Mouse (Mus musculus) liver, embryonic 13.5 days (tissue): ENCODE results near the gene Ptgir. TPM values are rescaled to one million over a fixed set of nuclear protein-coding genes. Genes with fewer than 3 reads are reported as not detected.
A peak's percentile ranks its signal among the peaks of the same experiment; 100 is the strongest.

Source experiments
- ATAC-seq: fragments of 200-750 bp; cut with Nextera tagmentation; 2 replicates; pipeline ENCODE4 v1.8.0; 2017; ENCODE audit warnings: low read depth, mild to moderate bottlenecking, moderate number of reproducible peaks, moderate library complexity
- DNase-seq: peaks from one replicate; pipeline ENCODE4 v3.0.0; 2022
- H3K27ac ChIP-seq: fragments of 300-500 bp; sonication (generic); 2 replicates; pipeline ENCODE4 v1.5.1; 2015; ENCODE audit warnings: moderate library complexity, mild to moderate bottlenecking, inconsistent platforms
- H3K27me3 ChIP-seq: fragments of 300-500 bp; sonication (generic); 2 replicates; pipeline ENCODE4 v1.6.1; 2015; ENCODE audit warnings: mild to moderate bottlenecking, inconsistent platforms
- H3K36me3 ChIP-seq: fragments of 300-500 bp; sonication (generic); 2 replicates; pipeline ENCODE4 v1.6.1; 2015; ENCODE audit warnings: mild to moderate bottlenecking, inconsistent platforms
- H3K4me1 ChIP-seq: fragments of 300-500 bp; sonication (generic); replicated peaks from 2 replicates; pipeline ENCODE4 v1.6.1; 2015; ENCODE audit warnings: inconsistent platforms
- H3K4me2 ChIP-seq: fragments of 300-500 bp; sonication (generic); 2 replicates; pipeline ENCODE4 v1.6.1; 2015; ENCODE audit warnings: inconsistent platforms, mild to moderate bottlenecking, moderate library complexity
- H3K4me3 ChIP-seq: fragments of 300-500 bp; sonication (generic); replicated peaks from 2 replicates; pipeline ENCODE4 v1.5.1; 2015; ENCODE audit warnings: mild to moderate bottlenecking, inconsistent platforms
- H3K9ac ChIP-seq: fragments of 300-500 bp; sonication (generic); 2 replicates; pipeline ENCODE4 v1.6.1; 2015; ENCODE audit warnings: mild to moderate bottlenecking, inconsistent platforms
- H3K9me3 ChIP-seq: fragments of 300-500 bp; sonication (generic); replicated peaks from 2 replicates; pipeline ENCODE4 v1.6.1; 2016; ENCODE audit warnings: inconsistent platforms
- WGBS: fragments of 180-500 bp; shearing (Covaris S2); methylation state at CpG from one replicate; pipeline ENCODE4 v1.1.7; 2015; ENCODE audit not compliant: insufficient replicate concordance; 5-methylcytosine and 5-hydroxymethylcytosine counted together
- polyA plus RNA-seq: library from polyadenylated mRNA; unstranded; fragments of >200 nt; fragmentation: Nextera tagmentation; extraction: Ambion mirVana; gene quantifications from 2 replicates; pipeline ENCODE4 v1.2.1, GENCODE M21; 2015

The Ptgir gene
- polyA plus RNA-seq, 1 experiment from 2014 or later = 1.0 TPM

GRCm38 (mm10) chr7:16890944-16891343 is 15.3 kb upstream of the Ptgir start:
- Histone ChIP-seq H3K4me3 (no peak overlapping the region), H3K9me3 (peaks cover 6% of the 10 kb centered on the region), H3K36me3 (peaks cover 2% of the 10 kb centered on the region; the same call in 1 of the 2 replicates), H3K4me1 (peaks cover 27% of the 10 kb centered on the region), H3K27ac (no peak overlapping the region), H3K4me2 (peak overlapping the region; percentile 66), H3K9ac (no peak overlapping the region), H3K27me3 (peaks cover 92% of the 10 kb centered on the region)
- ATAC-seq = no peak
- DNase-seq = no peak
- 6% methylated on average over 23 of the region's 23 CpGs for WGBS

- peak; percentile 71 for DNase-seq
- Histone ChIP-seq H3K9ac (no peak within 1 kb of the TSS), H3K36me3 (no peaks in the 10 kb centered on the region), H3K9me3 (no peaks in the 10 kb centered on the region), H3K4me2 (peak within 1 kb of the TSS; percentile 66), H3K4me3 (peak within 1 kb of the TSS; percentile 38), H3K27ac (no peak within 1 kb of the TSS), H3K27me3 (peaks cover 84% of the 10 kb centered on the region), H3K4me1 (peaks cover 27% of the 10 kb centered on the region)
- ATAC-seq = peak; percentile 85
- under 1% methylated on average over 30 of the region's 30 CpGs for WGBS
Observed at GRCm38 (mm10) chr7:16891641-16892351, 14.5 kb upstream of the Ptgir start, which contains the start of gene Gng8. Gng8 (plus strand) TSS chr7:16891786.

- no peaks in the 10 kb centered on the region for H3K9me3 ChIP-seq
- 36% methylated on average over 9 of the region's 9 CpGs for WGBS
- H3K27me3 ChIP-seq = peaks cover 78% of the 10 kb centered on the region
- no peak overlapping the region for H3K9ac ChIP-seq
- no peak overlapping the region for H3K4me3 ChIP-seq
- ATAC-seq (no peak), DNase-seq (no peak)
- peaks cover 27% of the 10 kb centered on the region for H3K4me1 ChIP-seq
- no peak overlapping the region for H3K27ac ChIP-seq
- H3K4me2 ChIP-seq = peak overlapping the region; percentile 66
- H3K36me3 ChIP-seq = no peaks in the 10 kb centered on the region
Observed at GRCm38 (mm10) chr7:16892352-16892730, 13.9 kb upstream of the Ptgir start.

- no peak overlapping the region for H3K27ac ChIP-seq
- peaks cover 27% of the 10 kb centered on the region for H3K4me1 ChIP-seq
- DNase-seq (no peak), ATAC-seq (no peak)
- 9% methylated on average over 4 of the region's 6 CpGs for WGBS
- H3K4me2 ChIP-seq = no peak overlapping the region
- H3K9me3 ChIP-seq = no peaks in the 10 kb centered on the region
- H3K9ac ChIP-seq = no peak overlapping the region
- H3K4me3 ChIP-seq = no peak overlapping the region
- H3K27me3 ChIP-seq = peaks cover 66% of the 10 kb centered on the region
- H3K36me3 ChIP-seq = no peaks in the 10 kb centered on the region
Observed at GRCm38 (mm10) chr7:16893612-16894011, 12.7 kb upstream of the Ptgir start.

- 6% methylated on average over 4 of the region's 4 CpGs for WGBS
- H3K4me2 ChIP-seq = no peak overlapping the region
- peaks cover 62% of the 10 kb centered on the region for H3K27me3 ChIP-seq
Observed at GRCm38 (mm10) chr7:16894279-16894678, 12.0 kb upstream of the Ptgir start.

GRCm38 (mm10) chr7:16895000-16895399 is 11.3 kb upstream of the Ptgir start:
- no peak for DNase-seq
- Histone ChIP-seq H3K27me3 (peaks cover 62% of the 10 kb centered on the region), H3K27ac (no peak overlapping the region), H3K4me3 (0 out of 2 replicates have a peak overlapping the region, but pooled peaks have one; percentile 4), H3K4me2 (peak overlapping the region; percentile 45), H3K4me1 (peaks cover 27% of the 10 kb centered on the region), H3K36me3 (no peaks in the 10 kb centered on the region), H3K9me3 (no peaks in the 10 kb centered on the region), H3K9ac (no peak overlapping the region)
- ATAC-seq = 0 out of 2 replicates have a peak, but pooled peaks have one; percentile 4
- 2% methylated on average over 24 of the region's 24 CpGs for WGBS

More at GRCm38 (mm10) chr7:16894279-16894678, 12.0 kb upstream of the Ptgir start:
- H3K4me1 ChIP-seq = peaks cover 27% of the 10 kb centered on the region
- H3K4me3 ChIP-seq = no peak overlapping the region
- no peak overlapping the region for H3K9ac ChIP-seq
- H3K27ac ChIP-seq = no peak overlapping the region
- no peaks in the 10 kb centered on the region for H3K9me3 ChIP-seq
- H3K36me3 ChIP-seq = no peaks in the 10 kb centered on the region
- DNase-seq (no peak), ATAC-seq (no peak)

GRCm38 (mm10) chr7:16895511-16895910 is 10.8 kb upstream of the Ptgir start:
- H3K4me3 ChIP-seq = no peak overlapping the region
- H3K36me3 ChIP-seq = no peaks in the 10 kb centered on the region
- H3K4me2 ChIP-seq = peak overlapping the region; percentile 45
- H3K9me3 ChIP-seq = no peaks in the 10 kb centered on the region
- DNase-seq (no peak), ATAC-seq (no peak)
- 30% methylated on average over 10 of the region's 10 CpGs for WGBS
- no peak overlapping the region for H3K27ac ChIP-seq
- peaks cover 59% of the 10 kb centered on the region for H3K27me3 ChIP-seq
- peaks cover 29% of the 10 kb centered on the region for H3K4me1 ChIP-seq
- H3K9ac ChIP-seq = no peak overlapping the region

- no peak overlapping the region for H3K4me3 ChIP-seq
- no peaks in the 10 kb centered on the region for H3K36me3 ChIP-seq
- H3K27me3 ChIP-seq = peaks cover 16% of the 10 kb centered on the region
- H3K27ac ChIP-seq = no peak overlapping the region
- H3K4me1 ChIP-seq = peaks cover 30% of the 10 kb centered on the region
- 56% methylated on average over 5 of the region's 5 CpGs for WGBS
- H3K9ac ChIP-seq = no peak overlapping the region
- no peaks in the 10 kb centered on the region for H3K9me3 ChIP-seq
- no peak overlapping the region for H3K4me2 ChIP-seq
- no peak for DNase-seq
- no peak for ATAC-seq
Observed at GRCm38 (mm10) chr7:16900526-16900925, 5.8 kb upstream of the Ptgir start.

- Histone ChIP-seq H3K27ac (no peak overlapping the region), H3K4me2 (no peak overlapping the region), H3K27me3 (peaks cover 31% of the 10 kb centered on the region), H3K36me3 (no peaks in the 10 kb centered on the region), H3K9me3 (no peaks in the 10 kb centered on the region), H3K4me3 (no peak overlapping the region), H3K9ac (no peak overlapping the region), H3K4me1 (peaks cover 54% of the 10 kb centered on the region)
- DNase-seq (no peak), ATAC-seq (no peak)
- 27% methylated on average over 2 of the region's 2 CpGs for WGBS
Observed at GRCm38 (mm10) chr7:16903439-16903955, 2.8 kb upstream of the Ptgir start.

GRCm38 (mm10) chr7:16904120-16904675 is 2.1 kb upstream of the Ptgir start:
- DNase-seq (no peak), ATAC-seq (no peak)
- H3K9ac ChIP-seq = no peak overlapping the region
- 31% methylated on average over 9 of the region's 10 CpGs for WGBS
- H3K27ac ChIP-seq = no peak overlapping the region
- peaks cover 60% of the 10 kb centered on the region for H3K4me1 ChIP-seq
- H3K4me2 ChIP-seq = no peak overlapping the region
- no peak overlapping the region for H3K4me3 ChIP-seq
- no peaks in the 10 kb centered on the region for H3K9me3 ChIP-seq
- H3K36me3 ChIP-seq = no peaks in the 10 kb centered on the region
- H3K27me3 ChIP-seq = peaks cover 37% of the 10 kb centered on the region

- ATAC-seq = peak; percentile 45; the same call in 1 of the 2 replicates
- no peak overlapping the region for H3K27ac ChIP-seq
- no peaks in the 10 kb centered on the region for H3K9me3 ChIP-seq
- WGBS = 23% methylated on average over 9 of the region's 9 CpGs
- H3K4me2 ChIP-seq = no peak overlapping the region
- peaks cover 38% of the 10 kb centered on the region for H3K27me3 ChIP-seq
- peaks cover 64% of the 10 kb centered on the region for H3K4me1 ChIP-seq
- H3K9ac ChIP-seq = no peak overlapping the region
- no peak for DNase-seq
- H3K4me3 ChIP-seq = no peak overlapping the region
- H3K36me3 ChIP-seq = no peaks in the 10 kb centered on the region
Observed at GRCm38 (mm10) chr7:16905491-16906021, 734 bp upstream of the Ptgir start.
